Mouse (Mus musculus) lung, embryonic 14.5 days (tissue): ENCODE results near the gene Grap2. TPM values are rescaled to one million over a fixed set of nuclear protein-coding genes. Genes with fewer than 3 reads are reported as not detected.

Source experiments
- ATAC-seq: fragments of 200-750 bp; cut with Nextera tagmentation; 2 replicates; pipeline ENCODE4 v1.8.0; 2017; ENCODE audit warnings: mild to moderate bottlenecking, moderate TSS enrichment, moderate library complexity; ENCODE audit not compliant: insufficient read depth
- DNase-seq: peaks from one replicate; pipeline ENCODE4 v3.0.0-alpha.2; 2015
- H3K27ac ChIP-seq: fragments of 300-500 bp; sonication (generic); 2 replicates; pipeline ENCODE4 v1.5.1; 2014; ENCODE audit warnings: low read depth, mild to moderate bottlenecking, moderate library complexity
- H3K27me3 ChIP-seq: fragments of 300-500 bp; sonication (generic); 2 replicates; pipeline ENCODE4 v1.6.1; 2014; ENCODE audit warnings: low read length, control low read depth; ENCODE audit not compliant: insufficient read depth
- H3K36me3 ChIP-seq: fragments of 300-500 bp; sonication (generic); 2 replicates; pipeline ENCODE4 v1.6.1; 2014; ENCODE audit warnings: control low read depth; ENCODE audit not compliant: insufficient read depth
- H3K4me1 ChIP-seq: fragments of 300-500 bp; sonication (generic); 2 replicates; pipeline ENCODE4 v1.6.1; 2014; ENCODE audit warnings: antibody characterized with exemption, control low read depth; ENCODE audit not compliant: insufficient read depth
- H3K4me2 ChIP-seq: fragments of 300-500 bp; sonication (generic); 2 replicates; pipeline ENCODE4 v1.6.1; 2014; ENCODE audit warnings: mild to moderate bottlenecking
- H3K4me3 ChIP-seq: fragments of 300-500 bp; sonication (generic); 2 replicates; pipeline ENCODE4 v1.5.1; 2014; ENCODE audit warnings: low read depth, low read length
- H3K9ac ChIP-seq: fragments of 300-500 bp; sonication (generic); 2 replicates; pipeline ENCODE4 v1.6.1; 2014
- H3K9me3 ChIP-seq: fragments of 300-500 bp; sonication (generic); 2 replicates; pipeline ENCODE4 v1.6.1; 2016; ENCODE audit warnings: low read depth, low read length, control low read depth
- CTCF ChIP-seq: IDR thresholded peaks from 2 replicates; pipeline ENCODE4 v1.5.1; 2016; ENCODE audit warnings: antibody characterized with exemption, low read depth
- WGBS: fragments of 180-500 bp; shearing (Covaris S2); extraction: QIAGEN DNeasy Blood & Tissue Kit; methylation state at CpG from one replicate; pipeline ENCODE4 v1.1.7; 2014; 5-methylcytosine and 5-hydroxymethylcytosine counted together
- polyA plus RNA-seq: library from polyadenylated mRNA; unstranded; fragments of >200 nt; fragmentation: Nextera tagmentation; extraction: Ambion mirVana; gene quantifications from 2 replicates; pipeline ENCODE4 v1.2.1, GENCODE M21; 2014

The Grap2 gene
- polyA plus RNA-seq, 1 experiment from 2014 or later: 1.8 TPM

DNA sequence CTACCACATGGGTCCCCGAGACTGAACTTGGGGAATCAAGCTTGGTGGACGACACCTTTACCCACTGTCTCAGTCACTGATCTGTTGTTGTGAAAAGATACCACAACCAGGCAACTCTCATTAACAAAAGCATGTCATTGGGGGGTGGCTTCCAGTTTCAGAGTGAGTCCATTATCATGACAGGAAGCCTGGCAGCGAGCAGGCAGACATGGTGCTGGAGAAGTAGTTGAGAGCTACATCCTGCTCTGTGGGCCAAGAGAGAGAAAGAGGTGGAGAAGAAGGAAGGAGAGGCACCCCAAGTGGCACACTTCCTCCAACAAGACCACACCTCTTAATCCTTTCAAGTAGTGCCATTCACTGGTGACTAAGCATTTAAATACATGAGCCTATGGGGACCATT, 67.5 kb downstream of the Grap2 start:
- Histone ChIP-seq H3K4me1 (no peaks in the 10 kb centered on the region), H3K4me3 (no peak overlapping the region), H3K27me3 (no peaks in the 10 kb centered on the region), H3K9ac (no peak overlapping the region), H3K4me2 (no peak overlapping the region), H3K9me3 (no peaks in the 10 kb centered on the region), H3K36me3 (no peaks in the 10 kb centered on the region), H3K27ac (no peak overlapping the region)
- WGBS: 77% methylated on average over 3 of the region's 3 CpGs
- ATAC-seq (no peak), DNase-seq (no peak)
- no peak for TF ChIP-seq CTCF

DNA sequence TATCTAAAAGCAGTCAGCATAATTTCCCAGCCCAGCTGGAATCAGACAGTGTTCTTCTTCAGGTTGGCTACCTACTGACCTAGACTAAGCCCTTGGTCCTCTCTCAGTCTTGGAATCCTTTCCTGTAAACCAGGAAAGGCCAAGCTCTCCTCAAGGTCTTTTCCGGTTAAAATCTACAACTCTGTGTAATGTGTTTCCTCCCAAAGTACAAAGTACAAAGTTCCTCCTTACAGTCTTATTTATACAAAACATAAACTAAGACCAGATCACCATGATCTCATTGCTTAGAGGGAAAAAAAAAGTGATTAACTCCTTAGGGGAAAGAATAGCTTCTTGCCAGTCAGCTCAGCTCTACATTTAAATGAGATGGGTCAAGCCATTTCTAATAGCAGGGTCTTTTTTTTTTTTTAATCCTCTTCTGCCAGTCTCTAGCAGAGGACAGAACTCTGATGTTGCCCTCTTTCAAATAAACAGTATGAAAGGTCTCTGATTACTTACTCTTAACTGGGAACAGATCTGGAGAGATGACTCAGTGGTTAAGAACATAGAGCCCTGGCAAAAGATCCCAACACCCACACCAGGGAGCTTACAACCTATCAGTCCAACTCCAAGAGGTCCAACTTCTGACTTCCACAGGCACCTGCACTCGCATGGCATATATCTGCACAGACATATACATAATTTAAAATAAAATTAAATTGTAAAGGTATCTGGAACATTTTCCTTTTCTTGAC, 69.5 kb downstream of the Grap2 start:
- no peaks in the 10 kb centered on the region for H3K27me3 ChIP-seq
- H3K36me3 ChIP-seq: no peaks in the 10 kb centered on the region
- H3K9me3 ChIP-seq: no peaks in the 10 kb centered on the region
- H3K4me3 ChIP-seq: no peak overlapping the region
- no peak overlapping the region for H3K9ac ChIP-seq
- ATAC-seq (no peak), DNase-seq (peak; percentile 31)
- H3K4me1 ChIP-seq: no peaks in the 10 kb centered on the region
- WGBS: 63% methylated on average over 2 of the region's 2 CpGs
- H3K4me2 ChIP-seq: no peak overlapping the region
- no peak for TF ChIP-seq CTCF
- no peak overlapping the region for H3K27ac ChIP-seq

GRCm38 (mm10) chr15:80645006-80645797, 72.8 kb downstream of the Grap2 start:
- no peak overlapping the region for H3K27ac ChIP-seq
- H3K4me3 ChIP-seq: no peak overlapping the region
- no peak overlapping the region for H3K4me2 ChIP-seq
- ATAC-seq: no peak
- H3K4me1 ChIP-seq: no peaks in the 10 kb centered on the region
- no peak for DNase-seq
- 70% methylated on average over 17 of the region's 17 CpGs for WGBS
- H3K9ac ChIP-seq: no peak overlapping the region
- H3K27me3 ChIP-seq: no peaks in the 10 kb centered on the region
- no peaks in the 10 kb centered on the region for H3K36me3 ChIP-seq
- no peak for TF ChIP-seq CTCF
- H3K9me3 ChIP-seq: no peaks in the 10 kb centered on the region

DNA sequence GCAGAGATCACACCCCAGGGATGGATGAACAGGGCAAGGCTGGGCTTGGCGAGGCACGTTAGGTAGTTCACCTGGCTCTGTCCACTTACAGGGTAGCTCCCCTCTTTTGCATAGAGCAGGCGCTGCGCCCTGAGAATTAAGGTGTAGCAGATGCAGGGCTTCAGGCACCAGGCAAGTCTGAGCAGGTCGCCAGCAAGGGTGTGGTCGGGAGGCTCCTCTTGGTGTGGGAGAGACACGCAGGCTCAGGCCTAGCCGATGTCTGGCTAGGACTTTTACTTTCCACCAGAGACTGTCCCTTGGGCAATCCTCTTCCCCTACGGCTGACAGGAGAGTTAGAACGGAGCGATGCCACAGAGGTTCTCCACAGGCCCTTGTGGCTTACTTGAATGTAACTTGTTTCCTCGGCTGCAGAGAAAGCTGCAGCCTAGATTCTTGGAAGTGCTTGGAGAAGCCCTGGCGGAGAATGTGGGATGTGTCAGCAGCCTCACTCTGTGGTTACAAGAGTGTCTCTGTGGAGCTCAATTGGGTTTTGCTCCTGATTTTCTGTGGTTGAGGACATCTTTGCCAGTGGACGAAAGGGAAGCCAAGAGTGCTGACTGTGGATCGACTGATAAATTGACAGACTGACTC, 76.7 kb downstream of the Grap2 start:
- no peak overlapping the region for H3K27ac ChIP-seq
- ATAC-seq: no peak
- no peaks in the 10 kb centered on the region for H3K9me3 ChIP-seq
- H3K36me3 ChIP-seq: no peaks in the 10 kb centered on the region
- TF ChIP-seq CTCF: no peak
- H3K9ac ChIP-seq: no peak overlapping the region
- H3K4me3 ChIP-seq: no peak overlapping the region
- 70% methylated on average over 15 of the region's 15 CpGs for WGBS
- H3K4me1 ChIP-seq: no peaks in the 10 kb centered on the region
- H3K4me2 ChIP-seq: no peak overlapping the region
- H3K27me3 ChIP-seq: no peaks in the 10 kb centered on the region
- DNase-seq: no peak

DNA sequence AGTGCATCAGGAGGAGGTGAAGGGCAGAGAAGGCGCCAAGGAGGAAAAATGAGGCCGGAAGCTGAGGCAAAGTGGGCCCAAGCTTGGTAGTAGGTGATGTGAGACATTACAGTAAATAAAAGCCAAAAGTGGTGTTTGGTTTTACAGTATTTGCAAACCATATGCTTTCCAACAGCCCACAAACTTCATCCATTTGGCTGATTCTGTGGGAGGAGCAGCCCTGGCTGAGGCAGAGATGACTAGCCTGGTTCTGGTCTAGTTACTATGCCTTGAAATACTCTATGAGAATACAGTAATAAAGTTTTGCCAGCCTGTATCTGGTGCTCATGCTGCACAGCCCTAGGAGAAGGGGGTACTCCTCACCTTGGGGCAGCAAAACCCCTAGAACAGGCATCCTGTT, 78.0 kb downstream of the Grap2 start:
- H3K9me3 ChIP-seq: no peaks in the 10 kb centered on the region
- no peak overlapping the region for H3K9ac ChIP-seq
- no peak for TF ChIP-seq CTCF
- no peaks in the 10 kb centered on the region for H3K27me3 ChIP-seq
- DNase-seq (no peak), ATAC-seq (no peak)
- 72% methylated on average over 2 of the region's 2 CpGs for WGBS
- no peak overlapping the region for H3K4me3 ChIP-seq
- no peak overlapping the region for H3K27ac ChIP-seq
- no peaks in the 10 kb centered on the region for H3K36me3 ChIP-seq
- H3K4me1 ChIP-seq: no peaks in the 10 kb centered on the region
- no peak overlapping the region for H3K4me2 ChIP-seq

DNA sequence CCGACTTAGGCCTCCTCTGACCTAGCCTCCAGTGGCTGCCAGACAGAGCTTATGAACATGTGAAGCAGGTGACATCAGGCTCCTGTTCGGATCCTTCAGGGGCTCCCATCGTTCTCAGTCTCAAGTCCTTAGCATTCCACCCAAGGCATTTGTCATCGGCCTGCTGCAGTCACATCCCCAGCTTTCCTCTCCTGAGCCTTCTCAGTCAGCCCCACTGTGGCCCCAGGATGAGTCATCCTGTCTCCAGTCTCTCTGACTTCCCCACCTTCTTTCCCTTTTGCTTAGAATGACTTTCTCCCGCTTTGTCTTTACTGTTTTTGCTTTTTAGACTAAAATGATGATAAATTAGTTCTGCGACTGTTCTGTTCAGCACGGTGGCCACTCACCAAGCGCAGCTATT, 81.5 kb downstream of the Grap2 start:
- Histone ChIP-seq H3K9ac (no peak overlapping the region), H3K4me2 (no peak overlapping the region), H3K36me3 (no peaks in the 10 kb centered on the region), H3K4me1 (no peaks in the 10 kb centered on the region), H3K27me3 (no peaks in the 10 kb centered on the region), H3K9me3 (no peaks in the 10 kb centered on the region), H3K27ac (no peak overlapping the region), H3K4me3 (no peak overlapping the region)
- WGBS: 55% methylated on average over 8 of the region's 8 CpGs
- no peak for TF ChIP-seq CTCF
- DNase-seq (no peak), ATAC-seq (no peak)
